ENCODE assay signal across 10 mouse cellular contexts in genomic region chr11:31555042-31555441, GRCm38 (mm10).
A peak's percentile ranks its signal among the peaks of the same experiment; 100 is the strongest.
DNase-seq lines count a peak whose midpoint lies in the region.
"Had no signal": no experiment of that assay in that cellular context is flagged by ENCODE, and none has a peak within 500 bp of the region (broad histone marks: within the 10 kb centered on the region; RNA-seq: fewer than 3 reads in every experiment).

No protein-coding gene starts in this region.

- H3K4me1 ChIP-seq in forebrain, embryonic 10.5 days, result peaks cover 13% of the 10 kb centered on the region
- H3K4me1 ChIP-seq: embryonic facial prominence, embryonic 15.5 days; midbrain, embryonic 13.5 days had no signal

- no peaks in the 10 kb centered on the region for H3K9me3 ChIP-seq in forebrain, embryonic 10.5 days
- H3K9me3 ChIP-seq: embryonic facial prominence, embryonic 15.5 days; midbrain, embryonic 13.5 days had no signal

- no peaks in the 10 kb centered on the region for H3K27me3 ChIP-seq in forebrain, embryonic 10.5 days (ENCODE audit: poor library complexity, severe bottlenecking)
- H3K27me3 ChIP-seq: embryonic facial prominence, embryonic 15.5 days; midbrain, embryonic 13.5 days had no signal

- WGBS in forebrain, embryonic 10.5 days, result 91% methylated on average over 4 of the region's 4 CpGs

- H3K27ac ChIP-seq in forebrain, embryonic 10.5 days, result no peak overlapping the region
- H3K27ac ChIP-seq: embryonic facial prominence, embryonic 15.5 days; left cerebral cortex, adult 2 months; midbrain, embryonic 13.5 days had no signal

- DNase-seq in ovary, postnatal 36 days (ENCODE audit: low spot score), result peak; percentile 47
- no peak for DNase-seq in ovary, postnatal 10 days (ENCODE audit: low spot score)
- peak; percentile 64 for DNase-seq in cerebellum, adult 9-11 months
- DNase-seq in kidney, adult 11 months, result peak; percentile 85
- peak; percentile 79 for DNase-seq in testis, postnatal 14 days (ENCODE audit: low spot score)
- no peak for DNase-seq in spleen, adult 12 weeks (ENCODE audit: low spot score)
- no peak for DNase-seq in forebrain, embryonic 10.5 days (ENCODE audit: extremely low spot score, low spot score)

- no peak overlapping the region for H3K4me3 ChIP-seq in forebrain, embryonic 10.5 days
- H3K4me3 ChIP-seq: embryonic facial prominence, embryonic 15.5 days; left cerebral cortex, adult 2 months; midbrain, embryonic 13.5 days had no signal

- H3K36me3 ChIP-seq in forebrain, embryonic 10.5 days (replicated peaks), result no peaks in the 10 kb centered on the region
- H3K36me3 ChIP-seq: embryonic facial prominence, embryonic 15.5 days; midbrain, embryonic 13.5 days had no signal

Comparison
In these comparisons a context has a peak if more than half of its experiments do, and no peak if none do; other contexts are left out.
1. DNase-seq: peak in ovary, postnatal 36 days (single experiment), cerebellum, adult 9-11 months (single experiment), kidney, adult 11 months (single experiment) and testis, postnatal 14 days (single experiment); none in ovary, postnatal 10 days (single experiment), spleen, adult 12 weeks (single experiment) and forebrain, embryonic 10.5 days (single experiment).